Mouse (Mus musculus) embryonic fibroblast, embryonic 13.5 days (primary cell): Measurements from ENCODE around the gene Cxcr4.

Source experiments
- CTCF ChIP-seq: IDR thresholded peaks from 2 replicates; pipeline ENCODE4 v1.5.1; 2011; ENCODE audit warnings: mild to moderate bottlenecking, control low read depth, low read length, moderate library complexity, borderline replicate concordance; ENCODE audit not compliant: insufficient read depth
- POLR2A ChIP-seq: IDR thresholded peaks from 2 replicates; pipeline ENCODE4 v1.6.1; 2011; ENCODE audit warnings: low read depth, mild to moderate bottlenecking, control low read depth, low read length, moderate library complexity

DNA sequence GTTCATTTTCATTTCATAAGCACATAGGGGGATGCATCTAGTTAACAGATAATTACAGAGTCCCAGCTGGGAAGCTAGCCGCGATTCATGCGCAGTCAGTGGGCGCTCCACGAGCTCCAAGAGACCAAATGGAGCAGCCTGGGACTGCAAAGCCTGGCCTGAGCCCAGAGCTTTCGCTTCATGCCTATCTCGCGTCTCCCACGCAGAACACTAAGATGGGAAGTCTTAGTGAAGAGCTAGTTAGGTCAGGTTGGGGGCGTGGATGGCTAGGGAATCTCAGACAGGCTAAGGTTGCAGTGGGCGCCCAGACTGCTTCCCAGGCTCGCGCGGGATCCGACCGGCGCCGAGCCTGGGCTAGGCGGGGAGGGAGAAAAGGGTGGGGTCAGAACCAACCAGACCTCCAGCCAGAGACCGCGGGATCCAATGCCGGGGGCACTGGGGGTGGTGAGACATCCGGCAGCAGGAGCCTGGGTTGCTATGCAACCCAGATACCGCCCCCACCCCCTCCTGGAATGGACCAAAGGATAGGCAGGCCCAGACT is 938 bp upstream of the Cxcr4 start:
- TF ChIP-seq CTCF, result no peak
- TF ChIP-seq POLR2A, result no peak
